Mouse (Mus musculus): ENCODE results near the gene Olfr1410.

Gene Olfr1410

DNA sequence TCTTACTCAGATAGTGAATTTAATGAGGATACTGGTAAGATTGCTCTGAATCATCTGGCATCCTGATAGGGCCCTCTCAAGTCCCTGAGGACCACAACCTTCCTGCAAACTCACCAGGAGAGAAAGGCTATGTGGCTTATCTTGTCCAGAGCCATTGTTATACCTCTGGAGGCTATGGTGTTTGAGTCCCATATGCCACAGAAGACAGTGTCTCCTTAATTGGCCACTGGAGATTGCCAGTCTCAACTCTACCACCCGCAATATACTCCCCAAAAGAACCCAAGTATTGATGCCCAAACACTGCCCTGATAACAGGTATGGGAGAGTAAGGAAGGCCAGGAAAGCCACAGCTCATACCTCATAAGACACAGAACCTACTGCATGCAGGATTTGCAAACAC, at the start of gene Olfr1410:
TSS of gene Olfr1410 (plus strand) at position 301 of the 400 bp plus-strand sequence.
- DNase-seq (ENCODE audit: low spot score), result no peak

DNA sequence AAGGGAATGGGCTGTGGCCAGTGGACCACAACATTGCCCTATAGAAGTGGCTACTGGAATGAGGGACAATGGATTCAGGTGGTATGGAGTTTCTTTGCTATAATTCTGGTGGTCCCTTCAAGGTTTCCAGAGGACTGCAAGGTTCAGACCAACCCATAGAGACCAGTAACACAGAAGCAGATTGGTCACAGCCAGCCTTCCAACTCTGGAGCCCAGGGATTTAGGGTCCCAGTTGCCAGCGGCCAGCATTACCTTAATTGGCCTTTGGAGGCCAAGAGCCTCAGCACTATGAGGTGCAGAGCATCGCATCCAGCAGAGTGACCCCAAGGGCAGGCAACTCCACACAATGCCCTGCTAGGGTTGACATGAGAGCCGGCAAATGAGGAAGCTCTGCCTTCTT, 34.6 kb upstream of the Olfr1410 start, which contains the start of gene Olfr1413:
TSS of gene Olfr1413 (plus strand) at position 301 of the 400 bp plus-strand sequence.
- DNase-seq (ENCODE audit: low spot score), result no peak

GRCm38 (mm10) chr1:92585479-92585878, 20.1 kb upstream of the Olfr1410 start, which contains the start of gene Olfr1412:
TSS of gene Olfr1412 (plus strand) at chr1:92585779.
- DNase-seq (ENCODE audit: low spot score), result no peak

DNA sequence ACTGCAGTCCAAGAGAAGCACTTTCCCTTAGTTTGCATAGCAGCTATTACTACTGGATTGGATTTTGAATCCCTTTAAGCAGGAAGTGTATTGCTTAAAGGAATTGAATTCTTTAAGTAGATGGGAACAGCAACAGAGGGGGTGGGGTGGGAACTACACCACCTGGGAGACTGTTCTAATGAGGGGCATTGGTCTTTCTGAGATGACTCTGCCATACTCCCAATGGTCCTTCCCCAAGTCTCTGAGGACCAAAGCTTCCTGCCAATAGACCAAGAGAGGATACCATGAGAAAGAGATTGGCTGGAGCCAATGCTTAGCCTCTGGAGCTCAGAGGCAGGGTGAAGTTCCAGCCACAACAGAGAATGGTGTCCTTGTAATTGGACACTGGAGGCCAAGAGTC, 11.5 kb upstream of the Olfr1410 start, which contains the start of gene Olfr1411:
TSS of gene Olfr1411 (plus strand) at position 301 of the 400 bp plus-strand sequence.
- DNase-seq (ENCODE audit: low spot score), result no peak

GRCm38 (mm10) chr1:92596019-92596418, 9.6 kb upstream of the Olfr1410 start:
- no peak for DNase-seq (ENCODE audit: low spot score)

- no peak for DNase-seq (ENCODE audit: low spot score)
These were observed 2.1 kb downstream of the Olfr1410 start for GRCm38 (mm10) chr1:92607711-92608110.

DNA sequence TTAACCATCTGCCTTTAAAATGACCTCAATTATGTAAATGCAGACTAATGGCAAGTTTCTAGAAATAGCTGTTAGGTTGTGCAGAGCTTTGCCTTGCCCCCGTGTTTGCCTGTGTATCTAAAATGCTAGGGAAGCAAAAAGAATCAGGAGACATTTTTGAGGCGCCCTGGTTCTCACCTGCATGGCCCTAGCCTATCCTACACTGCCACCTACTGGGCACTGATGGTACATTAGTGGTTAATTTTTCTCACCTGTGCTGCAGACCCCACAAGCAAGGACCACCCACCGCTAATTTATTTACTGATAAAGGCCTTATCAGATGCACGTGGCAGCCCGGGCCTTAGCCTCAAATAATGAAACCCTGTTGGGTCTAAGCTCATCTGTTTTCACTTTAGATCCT, 5.4 kb downstream of the Olfr1410 start:
- peak; percentile 56 for DNase-seq (ENCODE audit: low spot score)

GRCm38 (mm10) chr1:92613175-92613574, 7.6 kb downstream of the Olfr1410 start:
- no peak for DNase-seq (ENCODE audit: low spot score)

DNA sequence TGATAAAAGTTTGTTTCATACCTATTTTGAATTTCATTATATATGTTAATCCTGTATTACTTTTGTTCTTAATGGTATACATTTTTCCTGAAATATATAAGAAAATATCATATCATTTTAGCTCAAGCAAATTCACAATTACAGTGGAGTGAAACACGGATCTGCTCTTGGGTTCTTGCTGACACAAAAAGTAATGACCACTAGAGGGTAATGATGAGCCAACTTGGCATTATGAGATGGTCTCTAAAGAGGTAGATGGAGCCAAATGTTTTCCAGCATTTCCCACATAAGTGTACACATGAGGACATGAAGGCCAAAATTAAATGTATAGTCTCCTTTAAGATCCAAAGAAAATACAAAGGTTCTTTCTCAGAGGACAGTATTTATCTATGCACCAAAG, 8.9 kb downstream of the Olfr1410 start:
- peak; percentile 63 for DNase-seq (ENCODE audit: low spot score)

DNA sequence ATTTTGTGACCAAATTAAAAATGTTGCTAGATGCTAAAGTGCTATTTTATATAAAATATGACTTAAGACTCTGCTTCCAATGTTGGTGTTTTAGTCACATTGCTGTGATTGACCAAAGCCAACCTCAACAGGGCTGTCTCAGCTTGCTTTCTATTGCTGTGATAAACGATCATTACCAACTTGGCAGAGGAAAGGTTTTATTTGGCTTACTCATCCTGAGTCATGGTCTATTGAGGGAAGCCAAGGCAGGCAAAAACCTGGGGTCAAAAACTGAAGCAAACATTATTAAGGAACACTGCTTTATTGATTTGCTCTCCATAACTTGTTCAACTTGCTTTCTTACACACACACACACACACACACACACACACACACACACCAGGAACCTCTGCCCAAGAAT, 10.5 kb downstream of the Olfr1410 start:
- no peak for DNase-seq (ENCODE audit: low spot score)

GRCm38 (mm10) chr1:92617488-92617887, 11.9 kb downstream of the Olfr1410 start, which contains the start of gene Olfr12:
TSS of gene Olfr12 (plus strand) at chr1:92617788.
- no peak for DNase-seq (ENCODE audit: low spot score)

- no peak for DNase-seq (ENCODE audit: low spot score)
These were observed 12.8 kb downstream of the Olfr1410 start for GRCm38 (mm10) chr1:92618360-92618759.

- peak; percentile 15 for DNase-seq (ENCODE audit: low spot score)
These were observed 22.6 kb downstream of the Olfr1410 start for GRCm38 (mm10) chr1:92628227-92628626.

- no peak for DNase-seq (ENCODE audit: low spot score)
These were observed 26.6 kb downstream of the Olfr1410 start for GRCm38 (mm10) chr1:92632196-92632595.

DNA sequence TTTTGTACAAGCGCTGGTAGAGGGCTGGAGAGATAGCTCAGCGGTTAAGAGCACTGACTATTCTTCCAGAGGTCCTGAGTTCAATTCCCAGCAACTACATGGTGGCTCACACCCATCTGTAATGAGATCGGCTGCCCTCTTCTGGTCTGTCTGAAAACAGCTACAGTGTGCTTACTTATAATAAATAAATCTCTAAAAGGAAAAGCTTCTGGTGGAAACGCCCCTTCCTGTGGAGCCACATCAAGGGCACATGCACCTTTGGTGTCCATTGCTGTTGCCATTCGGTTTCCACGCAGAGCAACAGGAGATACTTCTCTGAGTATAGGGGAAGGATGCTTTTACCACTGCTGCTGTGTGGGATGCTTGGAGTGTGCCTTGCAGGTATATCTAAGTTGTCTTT, 27.4 kb downstream of the Olfr1410 start:
- DNase-seq (ENCODE audit: low spot score), result no peak

GRCm38 (mm10) chr1:92633726-92634125, 28.1 kb downstream of the Olfr1410 start:
- no peak for DNase-seq (ENCODE audit: low spot score)

DNA sequence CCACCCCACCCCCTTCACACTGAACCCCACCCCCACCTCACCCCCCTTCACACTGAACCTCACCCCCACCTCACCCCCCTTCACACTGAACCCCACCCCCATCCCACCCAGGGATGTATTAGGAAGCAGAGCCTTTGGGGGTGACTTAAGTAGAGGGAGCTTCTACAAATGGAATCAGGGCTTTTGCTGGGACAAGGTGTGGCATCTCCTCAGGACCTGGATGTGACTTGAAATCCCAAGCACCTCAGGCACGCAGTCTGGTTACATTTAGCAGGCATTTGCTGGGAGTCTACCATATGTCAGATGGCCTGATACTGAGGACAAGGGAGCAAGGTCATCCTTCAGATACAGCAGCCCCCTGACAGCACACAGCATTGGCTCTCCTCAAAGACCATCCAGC, 29.0 kb downstream of the Olfr1410 start:
- DNase-seq (ENCODE audit: low spot score), result no peak

- DNase-seq (ENCODE audit: low spot score), result peak; percentile 29
These were observed 29.5 kb downstream of the Olfr1410 start for GRCm38 (mm10) chr1:92634976-92635599.

DNA sequence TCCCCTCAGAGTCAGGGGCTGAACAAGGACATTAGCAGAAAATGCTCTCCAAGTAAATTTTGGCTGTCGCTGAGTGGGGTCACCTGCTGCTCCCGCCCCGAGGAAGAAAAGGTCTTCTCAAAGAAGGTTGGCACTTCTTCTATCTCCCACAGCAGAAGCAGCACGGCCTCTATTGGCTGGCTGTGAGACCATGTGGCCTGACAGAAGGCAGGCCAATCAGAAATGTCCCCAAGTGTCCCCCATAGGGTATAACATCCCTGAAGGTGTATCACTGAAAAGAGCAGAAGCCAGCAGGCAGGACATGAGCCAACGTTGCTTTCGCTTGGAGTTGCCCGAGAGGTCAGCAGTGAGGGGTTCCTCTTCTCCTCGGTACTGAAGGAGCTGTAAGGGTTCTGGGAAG, 30.4 kb downstream of the Olfr1410 start:
- no peak for DNase-seq (ENCODE audit: low spot score)

GRCm38 (mm10) chr1:92636676-92637075, 31.1 kb downstream of the Olfr1410 start:
- DNase-seq (ENCODE audit: low spot score), result no peak

GRCm38 (mm10) chr1:92637501-92638172, 32.1 kb downstream of the Olfr1410 start:
- no peak for DNase-seq (ENCODE audit: low spot score)

GRCm38 (mm10) chr1:92638181-92638580, 32.6 kb downstream of the Olfr1410 start:
- no peak for DNase-seq (ENCODE audit: low spot score)

DNA sequence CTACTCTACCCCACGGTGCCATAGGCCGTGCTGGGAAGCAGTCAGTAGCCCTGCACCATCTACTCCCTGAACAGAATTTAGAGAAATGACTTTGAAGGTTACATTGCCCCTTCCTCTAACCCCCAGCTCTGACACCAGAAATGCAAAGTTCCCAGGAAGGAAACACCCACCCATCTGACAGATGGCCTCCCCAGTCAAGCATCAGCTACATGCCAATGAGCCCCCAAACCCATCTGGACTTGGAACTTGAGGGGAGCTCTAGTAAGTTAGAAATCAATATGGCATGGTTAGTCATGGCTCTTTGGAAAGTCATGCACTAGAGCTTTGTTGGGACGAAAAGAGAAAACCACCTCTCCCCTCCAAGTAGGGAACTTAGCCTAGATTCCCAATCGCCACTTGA, 33.2 kb downstream of the Olfr1410 start:
- DNase-seq (ENCODE audit: low spot score), result no peak
